Mouse (Mus musculus) c-Kit-positive CD71-positive TER-119-negative erythroid progenitor cells, embryonic 14.5 days (primary cell): ENCODE data around the gene Rapgef1.
A peak's percentile ranks its signal among the peaks of the same experiment; 100 is the strongest.
"Not testable (repeated sequence)": the region's sequence is repeated elsewhere in the genome, so short reads cannot be mapped to it uniquely, and the experiment has no call there.

Source experiments
- DNase-seq: peaks from one replicate; pipeline ENCODE4 v3.0.0-alpha.2; 2013; ENCODE audit warnings: low read depth

Gene Rapgef1

GRCm38 (mm10) chr2:29703104-29704081 is 83.9 kb downstream of the Rapgef1 start:
- no peak for DNase-seq

- no peak for DNase-seq
These were observed 86.0 kb downstream of the Rapgef1 start for GRCm38 (mm10) chr2:29705493-29705892.

- DNase-seq: no peak
These were observed 87.5 kb downstream of the Rapgef1 start for GRCm38 (mm10) chr2:29706726-29707620.

GRCm38 (mm10) chr2:29707731-29708130 is 88.2 kb downstream of the Rapgef1 start:
- no peak for DNase-seq

- DNase-seq: not testable (repeated sequence)
These were observed 88.7 kb downstream of the Rapgef1 start for GRCm38 (mm10) chr2:29708209-29708608.

- DNase-seq: no peak
These were observed 91.5 kb downstream of the Rapgef1 start for GRCm38 (mm10) chr2:29711038-29711437.

- no peak for DNase-seq
These were observed 92.4 kb downstream of the Rapgef1 start for GRCm38 (mm10) chr2:29711877-29712276.

- no peak for DNase-seq
These were observed 94.0 kb downstream of the Rapgef1 start for GRCm38 (mm10) chr2:29713501-29713900.

- DNase-seq: no peak
These were observed 94.6 kb downstream of the Rapgef1 start for GRCm38 (mm10) chr2:29714127-29714526.

- no peak for DNase-seq
These were observed 96.6 kb downstream of the Rapgef1 start for GRCm38 (mm10) chr2:29716143-29716542.

- DNase-seq: no peak
These were observed 97.2 kb downstream of the Rapgef1 start for GRCm38 (mm10) chr2:29716691-29717090.

- DNase-seq: no peak
These were observed 99.1 kb downstream of the Rapgef1 start for GRCm38 (mm10) chr2:29718581-29718980.

- DNase-seq: no peak
These were observed 103.6 kb downstream of the Rapgef1 start for GRCm38 (mm10) chr2:29723132-29723531.

GRCm38 (mm10) chr2:29724664-29725365 is 105.3 kb downstream of the Rapgef1 start:
- DNase-seq: peak; percentile 11

GRCm38 (mm10) chr2:29729500-29729899 is 110.0 kb downstream of the Rapgef1 start:
- DNase-seq: no peak

- DNase-seq: peak; percentile 22
These were observed 112.0 kb downstream of the Rapgef1 start for GRCm38 (mm10) chr2:29731545-29731944.

GRCm38 (mm10) chr2:29732559-29732958 is 113.0 kb downstream of the Rapgef1 start:
- no peak for DNase-seq

GRCm38 (mm10) chr2:29733348-29733747 is 113.8 kb downstream of the Rapgef1 start:
- DNase-seq: no peak

GRCm38 (mm10) chr2:29735708-29736107 is 116.2 kb downstream of the Rapgef1 start:
- no peak for DNase-seq

- no peak for DNase-seq
These were observed 117.8 kb downstream of the Rapgef1 start for GRCm38 (mm10) chr2:29737209-29737925.

- no peak for DNase-seq
These were observed 119.3 kb downstream of the Rapgef1 start for GRCm38 (mm10) chr2:29738799-29739198.
